Mouse (Mus musculus) limb, embryonic 15.5 days (tissue): Measurements from ENCODE around the gene Syne3. TPM values are rescaled to one million over a fixed set of nuclear protein-coding genes. Genes with fewer than 3 reads are reported as not detected.

Experiments used
- ATAC-seq: fragments of 200-750 bp; cut with Nextera tagmentation; 2 replicates; pipeline ENCODE4 v1.8.0; 2017; ENCODE audit warnings: low read depth, moderate TSS enrichment; ENCODE audit not compliant: insufficient number of reproducible peaks, low FRiP score, low TSS enrichment
- H3K27ac ChIP-seq: fragments of 300-500 bp; sonication (generic); 2 replicates; pipeline ENCODE4 v1.5.1; 2015; ENCODE audit warnings: moderate library complexity, mild to moderate bottlenecking, inconsistent platforms
- H3K27me3 ChIP-seq: fragments of 300-500 bp; sonication (generic); 2 replicates; pipeline ENCODE4 v1.6.1; 2015; ENCODE audit warnings: inconsistent platforms
- H3K36me3 ChIP-seq: fragments of 300-500 bp; sonication (generic); 2 replicates; pipeline ENCODE4 v1.6.1; 2015; ENCODE audit warnings: inconsistent platforms
- H3K4me1 ChIP-seq: fragments of 300-500 bp; sonication (generic); 2 replicates; pipeline ENCODE4 v1.6.1; 2015; ENCODE audit warnings: inconsistent platforms
- H3K4me2 ChIP-seq: fragments of 300-500 bp; sonication (generic); 2 replicates; pipeline ENCODE4 v1.6.1; 2015; ENCODE audit warnings: mild to moderate bottlenecking, inconsistent platforms
- H3K4me3 ChIP-seq: fragments of 300-500 bp; sonication (generic); 2 replicates; pipeline ENCODE4 v1.5.1; 2015; ENCODE audit warnings: mild to moderate bottlenecking, inconsistent platforms
- H3K9ac ChIP-seq: fragments of 300-500 bp; sonication (generic); 2 replicates; pipeline ENCODE4 v1.6.1; 2015; ENCODE audit warnings: inconsistent platforms
- H3K9me3 ChIP-seq: fragments of 300-500 bp; sonication (generic); 2 replicates; pipeline ENCODE4 v1.6.1; 2016; ENCODE audit warnings: inconsistent platforms
- WGBS: fragments of 180-500 bp; shearing (Covaris S2); methylation state at CpG from one replicate; pipeline ENCODE4 v1.1.7; 2015; 5-methylcytosine and 5-hydroxymethylcytosine counted together
- polyA plus RNA-seq: library from polyadenylated mRNA; unstranded; fragments of >200 nt; fragmentation: Nextera tagmentation; extraction: Ambion mirVana; gene quantifications from 2 replicates; pipeline ENCODE4 v1.2.1, GENCODE M21; 2015

Syne3 gene
- polyA plus RNA-seq, 1 experiment from 2014 or later = 3.3 TPM

GRCm38 (mm10) chr12:104976903-104977302 lies 32.7 kb downstream of the Syne3 start:
- Histone ChIP-seq H3K27me3 (no peaks in the 10 kb centered on the region), H3K4me1 (peaks cover 21% of the 10 kb centered on the region), H3K27ac (no peak overlapping the region), H3K9ac (no peak overlapping the region), H3K36me3 (no peaks in the 10 kb centered on the region), H3K4me2 (no peak overlapping the region), H3K9me3 (no peaks in the 10 kb centered on the region), H3K4me3 (no peak overlapping the region)
- no peak for ATAC-seq
- 79% methylated on average over 7 of the region's 7 CpGs for WGBS

GRCm38 (mm10) chr12:104976331-104976817 lies 33.2 kb downstream of the Syne3 start:
- H3K27ac ChIP-seq = no peak overlapping the region
- ATAC-seq = no peak
- WGBS = 41% methylated on average over 8 of the region's 8 CpGs

GRCm38 (mm10) chr12:104972860-104973259 lies 36.7 kb downstream of the Syne3 start:
- H3K9me3 ChIP-seq = no peaks in the 10 kb centered on the region
- H3K9ac ChIP-seq = no peak overlapping the region
- H3K27me3 ChIP-seq = no peaks in the 10 kb centered on the region
- no peak overlapping the region for H3K4me2 ChIP-seq
- peaks cover 10% of the 10 kb centered on the region for H3K4me1 ChIP-seq
- H3K36me3 ChIP-seq = no peaks in the 10 kb centered on the region
- no peak overlapping the region for H3K4me3 ChIP-seq
- WGBS = 77% methylated on average over 6 of the region's 6 CpGs
- H3K27ac ChIP-seq = no peak overlapping the region
- no peak for ATAC-seq

More at GRCm38 (mm10) chr12:104976331-104976817, 33.2 kb downstream of the Syne3 start:
- Histone ChIP-seq H3K4me1 (peaks cover 21% of the 10 kb centered on the region), H3K4me2 (no peak overlapping the region), H3K9ac (no peak overlapping the region), H3K36me3 (no peaks in the 10 kb centered on the region), H3K9me3 (no peaks in the 10 kb centered on the region), H3K27me3 (no peaks in the 10 kb centered on the region), H3K4me3 (no peak overlapping the region)

GRCm38 (mm10) chr12:104969618-104970017 lies 40.0 kb downstream of the Syne3 start:
- Histone ChIP-seq H3K9ac (no peak overlapping the region), H3K27ac (no peak overlapping the region), H3K9me3 (no peaks in the 10 kb centered on the region), H3K27me3 (no peaks in the 10 kb centered on the region), H3K36me3 (no peaks in the 10 kb centered on the region), H3K4me3 (no peak overlapping the region), H3K4me2 (no peak overlapping the region), H3K4me1 (peaks cover 10% of the 10 kb centered on the region)
- ATAC-seq = no peak
- 79% methylated on average over 4 of the region's 4 CpGs for WGBS

- H3K9ac ChIP-seq = no peak overlapping the region
- H3K4me1 ChIP-seq = peaks cover 10% of the 10 kb centered on the region
- no peak overlapping the region for H3K27ac ChIP-seq
- no peak for ATAC-seq
- H3K36me3 ChIP-seq = no peaks in the 10 kb centered on the region
- no peaks in the 10 kb centered on the region for H3K9me3 ChIP-seq
- no peak overlapping the region for H3K4me3 ChIP-seq
- H3K4me2 ChIP-seq = no peak overlapping the region
- H3K27me3 ChIP-seq = no peaks in the 10 kb centered on the region
- 56% methylated on average over 9 of the region's 9 CpGs for WGBS
These were observed 40.4 kb downstream of the Syne3 start for GRCm38 (mm10) chr12:104969177-104969576.

GRCm38 (mm10) chr12:104964953-104965911 lies 44.4 kb downstream of the Syne3 start:
- 48% methylated on average over 7 of the region's 7 CpGs for WGBS
- no peaks in the 10 kb centered on the region; the same call in 1 of the 2 replicates for H3K9me3 ChIP-seq
- H3K4me3 ChIP-seq = no peak overlapping the region
- H3K27ac ChIP-seq = peak overlapping the region; percentile 47
- ATAC-seq = no peak
- no peak overlapping the region for H3K4me2 ChIP-seq
- H3K27me3 ChIP-seq = no peaks in the 10 kb centered on the region
- H3K4me1 ChIP-seq = peaks cover 10% of the 10 kb centered on the region
- H3K36me3 ChIP-seq = 0 out of 2 replicates have a peak, but pooled peaks cover 3% of the 10 kb centered on the region
- no peak overlapping the region for H3K9ac ChIP-seq

GRCm38 (mm10) chr12:104960421-104960820 lies 49.2 kb downstream of the Syne3 start:
- 0 out of 2 replicates have a peak, but pooled peaks cover 3% of the 10 kb centered on the region for H3K36me3 ChIP-seq
- no peak overlapping the region for H3K9ac ChIP-seq
- H3K27ac ChIP-seq = no peak overlapping the region
- ATAC-seq = no peak
- no peaks in the 10 kb centered on the region for H3K27me3 ChIP-seq
- H3K4me1 ChIP-seq = peaks cover 4% of the 10 kb centered on the region; the same call in 1 of the 2 replicates
- no peak overlapping the region for H3K4me3 ChIP-seq
- no peak overlapping the region for H3K4me2 ChIP-seq
- no peaks in the 10 kb centered on the region; the same call in 1 of the 2 replicates for H3K9me3 ChIP-seq

- ATAC-seq = no peak
- no peaks in the 10 kb centered on the region for H3K27me3 ChIP-seq
- H3K9me3 ChIP-seq = no peaks in the 10 kb centered on the region; the same call in 1 of the 2 replicates
- 0 out of 2 replicates have a peak, but pooled peaks cover 3% of the 10 kb centered on the region for H3K36me3 ChIP-seq
- H3K4me2 ChIP-seq = no peak overlapping the region
- H3K27ac ChIP-seq = no peak overlapping the region
- WGBS = 63% methylated on average over 9 of the region's 9 CpGs
- H3K9ac ChIP-seq = no peak overlapping the region
- no peaks in the 10 kb centered on the region; the same call in 1 of the 2 replicates for H3K4me1 ChIP-seq
- H3K4me3 ChIP-seq = no peak overlapping the region
These were observed 49.6 kb downstream of the Syne3 start for GRCm38 (mm10) chr12:104959966-104960365.

- Histone ChIP-seq H3K4me1 (0 out of 2 replicates have a peak, but pooled peaks cover 4% of the 10 kb centered on the region), H3K27me3 (no peaks in the 10 kb centered on the region), H3K4me3 (no peak overlapping the region), H3K9ac (no peak overlapping the region), H3K27ac (no peak overlapping the region), H3K4me2 (no peak overlapping the region), H3K9me3 (no peaks in the 10 kb centered on the region; the same call in 1 of the 2 replicates), H3K36me3 (0 out of 2 replicates have a peak, but pooled peaks cover 3% of the 10 kb centered on the region)
- WGBS = 64% methylated on average over 11 of the region's 11 CpGs
- ATAC-seq = no peak
These were observed 51.3 kb downstream of the Syne3 start for GRCm38 (mm10) chr12:104958263-104958662.

- no peaks in the 10 kb centered on the region for H3K27me3 ChIP-seq
- 95% methylated on average over 1 of the region's 1 CpGs for whole genome bisulfite sequencing
- H3K9me3 ChIP-seq = no peaks in the 10 kb centered on the region; the same call in 1 of the 2 replicates
- 0 out of 2 replicates have a peak, but pooled peaks cover 4% of the 10 kb centered on the region for H3K4me1 ChIP-seq
- 0 out of 2 replicates have a peak, but pooled peaks cover 3% of the 10 kb centered on the region for H3K36me3 ChIP-seq
- no peak overlapping the region for H3K27ac ChIP-seq
- H3K4me3 ChIP-seq = no peak overlapping the region
- H3K4me2 ChIP-seq = no peak overlapping the region
- no peak overlapping the region for H3K9ac ChIP-seq
- ATAC-seq = no peak
These were observed 52.4 kb downstream of the Syne3 start for GRCm38 (mm10) chr12:104957165-104957564.

- H3K9me3 ChIP-seq = no peaks in the 10 kb centered on the region; the same call in 1 of the 2 replicates
- H3K27ac ChIP-seq = no peak overlapping the region
- H3K4me2 ChIP-seq = no peak overlapping the region
- H3K36me3 ChIP-seq = peaks cover 4% of the 10 kb centered on the region; the same call in 1 of the 2 replicates
- no peaks in the 10 kb centered on the region for H3K27me3 ChIP-seq
- 74% methylated on average over 6 of the region's 6 CpGs for WGBS
- H3K4me3 ChIP-seq = no peak overlapping the region
- H3K9ac ChIP-seq = no peak overlapping the region
- ATAC-seq = no peak
- H3K4me1 ChIP-seq = 0 out of 2 replicates have a peak, but pooled peaks cover 4% of the 10 kb centered on the region
These were observed 53.2 kb downstream of the Syne3 start for GRCm38 (mm10) chr12:104956406-104956805.
